Mouse (Mus musculus) frontal cortex, postnatal 25 days (tissue): Measurements from ENCODE around the gene Fam136a.
A peak's percentile ranks its signal among the peaks of the same experiment; 100 is the strongest.
"Not testable (repeated sequence)": the region's sequence is repeated elsewhere in the genome, so short reads cannot be mapped to it uniquely, and the experiment has no call there.

Experiments used
- DNase-seq, 2 experiments: peaks; one replicate each; pipeline ENCODE4 v3.0.0; 2022; ENCODE audit warnings: low spot score in 2 of 2

Gene Fam136a

DNA sequence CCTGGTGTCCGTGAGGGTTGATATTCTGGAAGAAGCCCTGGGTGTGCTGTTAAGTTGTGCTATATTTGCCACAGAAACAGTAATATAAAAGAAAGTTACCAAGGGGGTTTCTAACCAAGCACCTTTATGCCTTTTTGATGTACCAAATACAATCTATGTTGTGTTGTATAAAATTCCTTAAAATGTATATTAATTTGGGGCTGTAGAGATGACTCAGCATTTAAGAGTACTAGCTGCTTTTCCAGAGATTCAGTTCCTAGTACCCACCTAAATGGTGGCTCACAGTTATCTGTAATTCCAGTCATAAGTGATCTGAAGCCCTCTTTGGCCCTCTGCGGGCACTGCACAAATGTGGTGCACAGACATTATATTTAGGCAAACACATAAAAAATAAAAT, 1.4 kb downstream of the Fam136a start:
- no peak for DNase-seq

DNA sequence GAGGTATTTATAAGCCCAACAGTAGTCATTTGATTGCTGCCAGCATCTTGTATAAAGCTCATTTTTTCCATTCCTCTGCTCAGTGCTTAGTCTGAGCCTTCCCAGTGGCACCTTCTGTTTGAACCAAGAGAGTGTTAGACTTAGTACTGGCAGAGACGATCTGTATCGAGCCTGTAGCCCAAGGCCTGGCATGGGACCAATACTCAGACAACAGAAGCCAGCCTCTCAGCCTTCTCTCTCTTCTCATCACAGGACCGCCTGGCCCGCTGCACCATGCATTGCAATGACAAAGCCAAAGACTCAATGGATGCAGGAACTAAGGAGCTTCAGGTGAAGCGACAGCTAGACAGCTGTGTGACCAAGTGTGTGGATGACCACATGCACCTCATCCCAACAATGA, 3.0 kb downstream of the Fam136a start:
- DNase-seq: no peak

- no peak for DNase-seq
Observed at GRCm38 (mm10) chr6:86370093-86370713, 4.8 kb downstream of the Fam136a start.

DNA sequence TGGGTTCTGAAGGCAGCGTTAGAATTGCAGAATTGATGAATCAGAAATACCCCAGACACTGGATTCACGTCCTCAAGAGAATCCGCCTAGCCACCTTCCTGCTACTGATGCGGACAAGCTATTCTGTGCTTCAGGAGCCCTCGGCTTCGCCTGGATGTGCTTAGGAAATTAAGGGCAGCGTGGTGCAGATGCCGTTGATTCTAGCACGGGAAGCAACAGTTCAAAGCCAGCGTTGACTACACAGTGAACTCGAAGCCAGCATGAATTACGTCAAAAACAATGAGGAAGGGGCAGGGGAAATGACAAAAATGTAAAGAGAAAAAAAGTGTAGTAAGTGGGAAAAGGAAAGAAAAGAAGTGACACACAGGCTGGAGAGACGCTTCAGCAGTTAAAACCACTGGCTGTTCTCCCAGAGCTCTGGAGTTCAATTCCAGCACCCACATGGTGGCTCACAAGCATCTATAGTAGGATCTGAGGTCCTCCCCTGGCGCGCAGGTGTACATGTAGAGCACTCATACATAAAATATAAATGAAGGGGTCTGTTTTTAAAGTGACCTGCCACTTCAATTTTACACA, 5.4 kb downstream of the Fam136a start, which contains the start of gene Snrpg:
Gene Snrpg (plus strand): TSS at position 541 of the 576 bp plus-strand sequence.
- no peak for DNase-seq

- peak; percentile 94 for DNase-seq
Observed at GRCm38 (mm10) chr6:86371340-86371911, 6.0 kb downstream of the Fam136a start.

GRCm38 (mm10) chr6:86371950-86372516, 6.6 kb downstream of the Fam136a start:
- DNase-seq: no peak

GRCm38 (mm10) chr6:86373556-86373955, 8.1 kb downstream of the Fam136a start:
- no peak for DNase-seq

GRCm38 (mm10) chr6:86378341-86378740, 12.9 kb downstream of the Fam136a start:
- no peak for DNase-seq

DNA sequence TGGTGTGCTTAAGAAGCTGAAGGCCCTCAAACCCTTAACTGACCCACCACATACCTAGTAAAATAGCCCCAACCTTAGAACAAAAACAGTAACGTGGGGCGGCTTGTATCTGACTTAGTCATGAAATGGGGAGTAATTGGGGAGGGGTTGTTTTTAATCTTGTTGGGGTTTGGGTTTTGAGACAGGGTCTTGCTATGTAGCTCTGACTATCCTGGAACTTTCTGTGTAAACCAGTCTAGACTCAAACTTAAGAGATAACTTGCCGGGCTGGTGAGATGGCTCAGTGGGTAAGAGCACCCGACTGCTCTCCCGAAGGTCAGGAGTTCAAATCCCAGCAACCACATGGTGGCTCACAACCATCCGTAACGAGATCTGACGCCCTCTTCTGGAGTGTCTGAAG, 14.7 kb downstream of the Fam136a start:
- DNase-seq: not testable (repeated sequence)

DNA sequence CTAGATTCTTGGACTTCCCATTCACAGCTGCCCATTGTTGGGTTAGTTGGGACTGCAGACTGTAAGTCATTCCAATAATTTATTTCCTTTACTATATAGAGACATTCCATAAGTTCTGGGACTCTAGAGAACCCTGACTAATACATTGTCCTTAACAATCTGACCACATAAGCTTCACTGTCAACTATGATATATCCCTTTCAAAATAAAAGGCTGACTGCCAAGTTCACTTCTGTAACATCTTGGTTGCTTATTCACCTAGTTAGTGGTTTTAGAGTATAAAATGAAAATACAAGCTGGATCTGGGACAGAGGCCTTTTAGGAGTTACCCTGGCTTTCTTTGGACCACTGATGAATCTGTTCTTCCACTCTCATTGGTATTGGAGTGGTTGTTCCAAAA, 17.1 kb downstream of the Fam136a start:
- no peak for DNase-seq

GRCm38 (mm10) chr6:86383370-86383769, 17.9 kb downstream of the Fam136a start:
- no peak for DNase-seq

DNA sequence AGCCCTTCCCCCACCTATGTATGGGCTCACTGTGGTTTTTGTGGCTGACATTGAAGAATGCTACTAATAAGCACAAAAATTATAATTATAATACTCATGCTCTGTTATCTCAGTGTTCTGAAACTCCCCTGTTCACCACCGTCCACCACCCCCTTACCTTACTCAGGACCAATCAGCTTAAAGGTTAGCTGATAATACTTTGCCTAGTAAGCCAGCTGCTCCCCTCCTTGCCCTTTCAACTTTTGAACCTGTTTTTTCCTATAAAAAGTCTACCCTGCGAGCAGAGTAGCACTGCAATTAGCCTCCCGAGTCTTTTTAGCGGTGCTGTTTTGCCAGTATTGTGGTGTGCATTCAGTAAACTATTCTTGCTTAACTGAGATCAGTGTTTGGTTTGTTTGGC, 19.2 kb downstream of the Fam136a start:
- DNase-seq: no peak

GRCm38 (mm10) chr6:86385362-86386104, 20.1 kb downstream of the Fam136a start:
- no peak for DNase-seq

GRCm38 (mm10) chr6:86387313-86387712, 21.9 kb downstream of the Fam136a start:
- DNase-seq: no peak

- no peak for DNase-seq
Observed at GRCm38 (mm10) chr6:86388461-86388860, 23.0 kb downstream of the Fam136a start.

DNA sequence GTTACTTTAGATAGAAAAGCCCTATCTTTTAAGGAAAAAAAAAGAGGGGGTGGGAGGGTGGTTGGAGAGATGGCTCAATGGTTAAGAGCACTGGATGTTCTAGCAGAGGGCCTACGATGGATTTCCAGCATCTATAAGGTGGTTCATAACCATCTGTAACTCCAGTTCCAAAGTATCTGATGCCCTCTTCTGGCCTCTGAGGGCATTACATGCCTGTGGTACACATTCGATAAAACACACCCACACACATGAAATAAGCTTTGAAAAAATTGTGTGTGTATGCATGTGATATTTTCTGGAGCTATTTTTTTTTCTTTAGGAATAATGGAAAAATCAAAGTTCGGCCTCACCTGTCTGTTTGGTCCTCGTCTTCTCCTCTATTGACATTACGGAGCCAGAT, 25.9 kb downstream of the Fam136a start:
- no peak for DNase-seq

DNA sequence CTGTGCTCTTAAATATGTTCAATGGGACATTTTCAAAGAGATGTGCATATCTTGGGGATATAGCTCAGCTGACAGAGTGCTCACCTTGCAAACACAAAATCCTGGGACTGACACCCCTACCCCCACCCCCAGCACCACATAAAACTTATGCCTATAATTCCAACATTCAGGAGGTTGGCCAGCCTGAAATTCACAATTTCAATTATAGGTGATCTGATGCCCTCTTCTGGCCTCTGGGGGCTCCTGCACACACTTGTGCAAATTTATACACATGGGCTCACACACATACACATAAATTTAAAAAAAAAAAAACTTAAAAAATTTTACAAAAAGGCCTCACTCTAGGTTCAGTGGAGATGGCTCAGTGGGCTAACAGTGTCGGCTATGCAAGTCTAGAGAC, 27.7 kb downstream of the Fam136a start:
- DNase-seq: no peak

GRCm38 (mm10) chr6:86394078-86394720, 28.8 kb downstream of the Fam136a start:
- DNase-seq: no peak

DNA sequence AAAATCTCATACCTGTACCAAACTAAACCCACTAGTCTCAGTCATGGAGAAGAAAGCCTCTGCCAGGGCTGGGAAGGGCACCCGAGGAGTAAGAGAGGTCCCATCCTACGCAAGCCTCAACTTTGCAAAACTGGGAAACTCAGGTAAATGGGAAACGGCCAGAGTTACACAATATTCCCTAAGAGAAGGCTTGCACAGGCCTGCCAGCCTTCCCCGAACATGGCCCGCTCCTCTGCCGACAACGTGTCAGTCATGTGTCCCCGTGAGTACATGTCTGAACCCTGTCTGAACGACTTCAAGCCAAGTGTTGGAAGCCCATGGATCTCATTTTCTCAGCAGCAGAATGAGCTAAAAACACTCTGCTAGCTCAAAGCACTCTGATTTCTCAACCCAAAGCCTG, 29.6 kb downstream of the Fam136a start:
- DNase-seq: no peak

GRCm38 (mm10) chr6:86395969-86396368, 30.5 kb downstream of the Fam136a start:
- no peak for DNase-seq

- DNase-seq: peak; percentile 74 to 82
Observed at GRCm38 (mm10) chr6:86396581-86397256, 31.3 kb downstream of the Fam136a start, which contains the start of gene Pcyox1. Gene Pcyox1 (minus strand): TSS chr6:86397154.
